ENCODE assay signal across 7 mouse cellular contexts in genomic region chr14:30548965-30549776, GRCm38 (mm10). TPM values are rescaled to one million over a fixed set of nuclear protein-coding genes. Genes with fewer than 3 reads are reported as not detected.
DNase-seq lines count a peak whose midpoint lies in the region; ATAC-seq lines count a peak whose summit lies in the region.

No protein-coding gene starts in this region.

- H3K4me2 ChIP-seq in midbrain, embryonic 13.5 days (replicated peaks): peak overlapping the region; percentile 92

- peak; percentile 60 for ATAC-seq in granulocyte monocyte progenitor cell, adult 5-6 weeks (replicated peaks; ENCODE audit: poor library complexity, severe bottlenecking)
- ATAC-seq in midbrain, embryonic 13.5 days: peak; percentile 95

- H3K4me3 ChIP-seq in limb, embryonic 10.5 days: peak overlapping the region; percentile 70
- H3K4me3 ChIP-seq in midbrain, embryonic 13.5 days (replicated peaks): peak overlapping the region; percentile 71

- H3K27me3 ChIP-seq in limb, embryonic 10.5 days (ENCODE audit: low read depth, poor library complexity, severe bottlenecking): no peaks in the 10 kb centered on the region
- H3K27me3 ChIP-seq in midbrain, embryonic 13.5 days: no peaks in the 10 kb centered on the region

- peak overlapping the region; percentile 96 for H3K27ac ChIP-seq in limb, embryonic 10.5 days
- H3K27ac ChIP-seq in midbrain, embryonic 13.5 days: peak overlapping the region; percentile 93

- peaks cover 36% of the 10 kb centered on the region for H3K4me1 ChIP-seq in limb, embryonic 10.5 days
- peaks cover 34% of the 10 kb centered on the region for H3K4me1 ChIP-seq in midbrain, embryonic 13.5 days (replicated peaks)

- H3K36me3 ChIP-seq in limb, embryonic 10.5 days: peaks cover 24% of the 10 kb centered on the region
- H3K36me3 ChIP-seq in midbrain, embryonic 13.5 days: no peaks in the 10 kb centered on the region; the same call in 1 of the 2 replicates

- 0% methylated on average over 65 of the region's 69 CpGs for WGBS in limb, embryonic 10.5 days
- WGBS in midbrain, embryonic 13.5 days: under 1% methylated on average over 68 of the region's 69 CpGs

- peak overlapping the region; percentile 92 for H3K9ac ChIP-seq in midbrain, embryonic 13.5 days (replicated peaks)

- peak; percentile 91 for DNase-seq in adrenal gland, adult 8-10 months
- peak; percentile 97 for DNase-seq in embryo, embryonic 9.5 days (ENCODE audit: extremely low spot score)
- peak; percentile 95 for DNase-seq in kidney, adult 11 months
- DNase-seq in limb, embryonic 10.5 days (ENCODE audit: low spot score): peak; percentile 99
- peak; percentile 96 for DNase-seq in spleen, adult 12 weeks (ENCODE audit: low spot score)

- no peaks in the 10 kb centered on the region for H3K9me3 ChIP-seq in limb, embryonic 10.5 days (replicated peaks)
- no peaks in the 10 kb centered on the region for H3K9me3 ChIP-seq in midbrain, embryonic 13.5 days

RNA-seq across cellular contexts. Expression of gene Tkt, which starts 1.0 kb away (rescaled TPM):
- 1,000 to 10,000 TPM in 1 of 4 experiments, 100 to 1,000 TPM in 3; 361 to 1,078 (median 577) TPM for total RNA-seq in adrenal gland, adult 8-10 months (2022)
- total RNA-seq in granulocyte monocyte progenitor cell, adult 5-6 weeks (2014; fragmentation: Nextera tagmentation): 628 and 659 TPM in 2 replicates
- total RNA-seq in granulocyte monocyte progenitor cell, adult 5-6 weeks (2017): 773 and 843 TPM in 2 replicates
- polyA plus RNA-seq in limb, embryonic 10.5 days (2016; fragmentation: Nextera tagmentation; extraction: Ambion mirVana): 312 and 340 TPM in 2 replicates
- 210 and 213 TPM in 2 replicates for polyA plus RNA-seq in midbrain, embryonic 13.5 days (2015; fragmentation: Nextera tagmentation; extraction: Ambion mirVana)

RNA-seq across cellular contexts. Expression of gene Cacna1d, which starts 57.9 kb away (rescaled TPM):
- total RNA-seq in adrenal gland, adult 8-10 months (2022): 10 to 100 TPM; 11.9 to 40.7 (median 22.2) TPM
- not detected in 2 replicates for total RNA-seq in granulocyte monocyte progenitor cell, adult 5-6 weeks (2014; fragmentation: Nextera tagmentation)
- total RNA-seq in granulocyte monocyte progenitor cell, adult 5-6 weeks (2017): 0.10 and 0.56 TPM in 2 replicates
- 0.73 and 1.2 TPM in 2 replicates for polyA plus RNA-seq in limb, embryonic 10.5 days (2016; fragmentation: Nextera tagmentation; extraction: Ambion mirVana)
- polyA plus RNA-seq in midbrain, embryonic 13.5 days (2015; fragmentation: Nextera tagmentation; extraction: Ambion mirVana): 5.5 and 5.6 TPM in 2 replicates

Comparison
In these comparisons a context has a peak if more than half of its experiments do, and no peak if none do; other contexts are left out.
1. Peak in every context shown above with its lines: DNase-seq, ATAC-seq, H3K4me3 ChIP-seq and H3K27ac ChIP-seq.
2. RNA of gene Cacna1d, which starts 57.9 kb away (total RNA-seq): 11.9 to 40.7 TPM in adrenal gland, adult 8-10 months; 0.10 to 0.56 TPM in granulocyte monocyte progenitor cell, adult 5-6 weeks; every median in the first group is over 4 times any median in the second.